Mouse (Mus musculus) urinary bladder, postnatal 10 days (tissue): Measurements from ENCODE around the gene Tut7.
"Not testable (repeated sequence)": the region's sequence is repeated elsewhere in the genome, so short reads cannot be mapped to it uniquely, and the experiment has no call there.

Experiments
- DNase-seq: peaks from one replicate; pipeline ENCODE4 v3.0.0; 2022; ENCODE audit warnings: low spot score

Tut7 gene

GRCm38 (mm10) chr13:59822507-59823462, at the start of gene Tut7:
Gene Tut7, minus strand, starts transcription at chr13:59823147.
- DNase-seq, result peak; percentile 76

DNA sequence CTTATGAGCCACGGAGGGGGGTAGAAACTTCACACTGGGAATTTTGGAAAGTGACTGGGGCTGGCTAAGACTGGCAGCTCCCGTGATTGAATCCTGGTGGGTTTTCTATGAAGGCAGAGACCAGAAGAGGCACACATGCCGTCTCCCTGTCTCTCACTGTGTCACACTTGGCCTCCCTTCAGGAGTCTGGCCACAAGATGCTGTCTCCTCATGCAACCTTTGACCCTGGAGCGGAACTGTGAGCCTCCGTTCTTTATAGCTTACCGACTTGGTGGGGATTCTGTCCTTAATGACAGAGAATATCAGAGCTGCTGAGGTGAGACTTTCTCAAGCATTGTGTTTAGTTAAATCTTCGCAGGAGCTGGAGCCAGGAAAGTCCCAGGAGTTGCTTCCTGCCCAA, 49.5 kb upstream of the Tut7 start:
- DNase-seq, result no peak

DNA sequence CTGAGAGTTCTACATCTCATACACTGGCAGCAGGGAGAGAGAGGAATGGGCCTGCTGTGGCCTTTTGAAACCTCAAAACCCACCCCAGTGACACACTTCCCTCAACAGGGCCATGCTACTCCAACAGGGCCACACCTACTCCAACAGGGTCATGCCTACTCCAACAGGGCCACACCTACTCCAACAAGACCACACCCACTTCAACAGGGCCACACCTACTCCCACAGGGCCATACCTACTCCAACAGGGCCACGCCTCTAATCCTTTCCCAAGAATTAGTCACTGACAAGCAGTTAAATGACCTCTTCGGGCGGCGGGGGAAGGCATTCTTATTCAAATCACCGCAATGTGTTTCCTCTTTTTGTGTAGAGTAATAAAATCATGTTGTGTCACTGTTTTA, 47.1 kb upstream of the Tut7 start:
- DNase-seq, result no peak

GRCm38 (mm10) chr13:59868011-59868649, 45.2 kb upstream of the Tut7 start:
- DNase-seq, result no peak

DNA sequence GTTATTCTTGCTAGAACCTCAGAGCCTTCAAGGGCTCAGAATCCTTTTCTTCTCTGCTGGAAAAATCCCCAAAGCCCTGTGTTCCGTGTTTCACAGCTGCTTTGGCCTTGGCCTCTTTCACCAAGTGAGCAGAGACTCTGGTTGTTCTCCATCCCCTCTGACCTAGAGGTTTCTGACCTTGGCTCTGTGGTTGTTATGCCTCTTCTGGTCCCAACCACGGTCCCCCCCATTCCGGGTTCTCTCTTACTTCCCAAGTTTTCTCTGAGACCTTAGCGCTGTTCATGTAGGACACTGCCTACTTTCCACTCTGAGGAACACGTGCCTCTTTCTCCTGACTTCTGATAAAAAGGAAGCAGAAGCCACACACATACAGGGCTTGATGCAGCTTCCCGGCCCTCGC, 44.2 kb upstream of the Tut7 start:
- DNase-seq, result no peak

DNA sequence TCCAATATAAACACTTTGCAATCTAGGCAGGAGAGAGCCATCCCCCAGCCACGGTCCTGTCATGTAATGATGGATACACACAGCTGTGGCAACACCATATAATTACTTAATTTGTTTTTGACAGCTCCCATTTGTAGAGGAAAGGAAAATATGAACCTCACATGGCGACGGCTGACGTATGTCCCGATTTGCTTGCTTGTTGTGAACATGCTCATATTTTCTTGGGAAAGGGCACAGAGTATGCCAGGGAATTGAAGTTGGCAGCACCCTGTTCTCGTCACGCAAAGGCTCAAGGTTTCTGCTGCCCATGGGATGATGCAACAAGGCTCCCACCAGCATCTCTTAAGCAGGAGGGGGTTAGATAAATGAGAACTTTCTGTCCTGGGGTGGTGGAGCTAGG, 36.6 kb upstream of the Tut7 start:
- no peak for DNase-seq

DNA sequence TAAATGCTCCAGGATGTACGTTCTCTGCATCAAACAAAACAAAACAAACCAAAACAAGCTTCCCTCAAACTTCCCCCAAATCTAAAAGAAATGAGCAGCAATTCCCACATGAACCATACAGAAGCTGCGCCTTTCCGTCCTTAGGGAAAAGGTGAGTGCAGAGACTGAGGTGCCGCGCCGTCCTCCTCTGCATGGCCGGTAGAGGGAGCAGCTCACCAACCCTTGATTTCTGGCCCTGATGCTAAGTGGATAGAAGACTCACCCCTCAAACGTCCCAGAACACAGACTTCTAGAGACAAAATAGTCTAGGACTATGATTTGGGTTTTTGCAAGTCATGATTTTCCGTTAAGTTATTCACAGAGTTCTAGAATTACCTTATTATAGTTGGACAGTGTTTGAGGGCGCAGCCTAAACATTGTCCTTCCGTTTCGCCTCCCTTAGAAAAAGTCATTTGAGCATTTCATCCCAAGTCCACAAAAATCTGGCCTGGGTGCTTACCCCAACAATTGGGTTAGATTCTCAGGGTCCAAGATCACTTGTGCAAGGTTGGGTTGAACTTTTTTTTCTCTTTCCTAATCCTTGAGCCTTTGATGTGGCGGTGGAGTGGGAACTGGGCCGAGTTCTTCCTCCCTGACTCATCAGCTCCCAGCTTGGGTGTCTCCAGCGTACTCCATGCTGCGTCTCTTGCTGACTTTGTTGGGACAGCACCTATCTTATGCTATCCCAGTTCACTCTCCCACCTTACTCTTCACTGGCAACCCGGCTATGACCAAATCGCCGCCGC, 33.5 kb upstream of the Tut7 start:
- no peak for DNase-seq

- DNase-seq, result no peak
Measured at GRCm38 (mm10) chr13:59853471-59853870, 30.5 kb upstream of the Tut7 start.

GRCm38 (mm10) chr13:59850373-59850772, 27.4 kb upstream of the Tut7 start:
- no peak for DNase-seq

- DNase-seq, result no peak
Measured at GRCm38 (mm10) chr13:59844661-59845060, 21.7 kb upstream of the Tut7 start.

GRCm38 (mm10) chr13:59843976-59844375, 21.0 kb upstream of the Tut7 start:
- DNase-seq, result no peak

DNA sequence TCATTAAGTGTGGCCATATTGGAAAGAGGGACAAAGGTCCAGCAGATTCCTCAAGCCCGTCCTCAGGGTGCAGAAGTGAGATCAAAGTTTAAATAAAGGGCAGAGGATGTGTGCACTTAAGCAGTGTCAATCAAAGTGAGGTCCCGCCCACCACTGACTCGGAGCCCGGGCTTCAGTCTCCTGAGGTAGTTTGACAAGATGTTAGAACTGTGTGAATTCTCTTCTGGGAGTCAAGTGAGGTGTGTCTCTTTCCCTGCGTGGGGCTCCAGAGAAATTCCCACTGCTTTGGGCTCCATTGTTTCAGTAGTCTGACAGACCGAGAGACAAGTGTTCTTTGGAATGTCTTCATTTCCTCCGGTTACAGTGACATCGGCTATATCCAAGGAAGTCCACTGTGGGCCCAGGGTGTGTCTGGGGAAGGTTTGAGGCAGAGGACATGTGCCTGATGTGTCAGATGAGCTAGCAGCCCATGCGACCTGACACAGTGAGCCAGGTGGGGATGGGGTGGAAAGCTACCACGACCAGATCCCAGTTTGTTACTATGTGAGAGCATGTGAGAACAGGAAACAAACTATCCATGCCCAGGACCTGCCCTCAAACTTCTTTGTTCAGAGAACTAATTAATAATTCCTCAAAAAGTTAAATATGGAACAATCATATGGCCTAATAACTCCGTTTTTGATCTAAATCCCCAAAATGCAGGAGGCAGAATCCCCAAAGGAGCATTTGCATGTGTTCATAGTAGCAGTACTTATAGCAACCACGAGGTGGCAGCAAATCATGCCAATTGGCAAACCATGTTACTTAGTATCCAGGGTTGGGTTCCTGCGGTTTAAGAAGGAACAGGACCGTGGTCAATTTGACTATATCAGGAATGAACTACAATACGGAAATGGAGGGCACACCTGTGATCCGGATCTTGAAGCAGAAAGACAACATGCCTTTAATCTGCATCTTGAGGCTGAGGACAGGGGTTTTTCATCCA, 19.6 kb upstream of the Tut7 start:
- DNase-seq, result peak; percentile 56

DNA sequence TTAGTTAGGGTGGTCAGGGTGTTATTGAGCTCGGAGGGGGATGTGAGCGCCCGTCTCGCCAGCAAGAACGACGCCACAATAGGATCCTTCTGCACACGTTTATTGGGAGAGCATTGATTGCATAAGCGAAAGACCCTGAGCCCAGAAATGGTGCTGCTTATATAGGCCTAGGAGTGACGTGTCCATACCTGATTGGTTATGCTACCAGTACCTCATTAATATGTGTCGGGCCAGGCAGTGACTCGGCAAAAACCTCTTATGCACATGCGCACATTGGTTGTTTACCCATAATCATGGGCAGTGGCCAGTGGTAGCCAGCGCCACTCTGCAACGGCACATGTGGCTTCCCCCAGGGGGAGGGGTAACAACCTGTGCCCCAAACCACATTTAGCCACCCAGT, 18.8 kb upstream of the Tut7 start:
- not testable (repeated sequence) for DNase-seq

DNA sequence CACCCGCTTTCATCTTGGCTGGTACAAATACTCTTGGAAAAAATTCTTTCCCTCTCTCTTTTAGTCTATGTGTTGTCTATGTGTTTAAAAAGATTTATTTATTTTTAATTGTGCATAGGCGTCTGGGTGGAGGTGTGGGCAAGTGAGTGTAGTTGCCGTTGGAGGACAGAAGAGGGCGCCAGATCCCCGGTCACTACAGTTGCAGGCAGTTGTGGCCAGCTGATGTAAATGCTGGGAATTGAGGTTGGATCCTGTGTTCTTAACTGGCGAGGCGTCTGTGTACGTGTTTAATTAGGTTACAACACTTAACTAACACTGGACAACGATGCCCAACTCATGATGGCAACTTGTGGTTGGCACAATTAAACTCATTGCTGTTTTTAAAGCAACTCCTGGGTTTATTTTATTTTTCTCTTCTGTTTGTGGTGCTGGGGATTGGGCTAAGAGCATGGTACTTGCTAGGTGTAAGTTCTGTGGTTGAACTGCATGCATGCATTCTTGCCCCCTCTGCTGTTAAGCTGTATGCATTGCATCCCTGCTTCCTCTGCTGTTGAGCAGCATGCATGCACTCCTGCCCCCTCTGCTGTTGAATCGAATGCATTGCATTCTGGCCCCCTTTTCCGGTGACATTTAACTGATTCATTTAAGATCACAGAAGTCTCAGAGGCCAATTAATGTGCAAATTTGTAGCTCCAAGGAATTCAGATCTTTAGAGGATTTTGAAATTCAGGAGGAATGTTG, 17.7 kb upstream of the Tut7 start:
- DNase-seq, result peak; percentile 41

- DNase-seq, result no peak
Measured at GRCm38 (mm10) chr13:59839356-59839755, 16.4 kb upstream of the Tut7 start.

GRCm38 (mm10) chr13:59838464-59838863, 15.5 kb upstream of the Tut7 start:
- no peak for DNase-seq

GRCm38 (mm10) chr13:59836811-59837210, 13.9 kb upstream of the Tut7 start:
- no peak for DNase-seq

- no peak for DNase-seq
Measured at GRCm38 (mm10) chr13:59836101-59836798, 13.3 kb upstream of the Tut7 start.

- DNase-seq, result no peak
Measured at GRCm38 (mm10) chr13:59834786-59835452, 12.0 kb upstream of the Tut7 start.
